Mouse (Mus musculus): ENCODE data around the gene Trim80. TPM values are rescaled to one million over a fixed set of nuclear protein-coding genes. Genes with fewer than 3 reads are reported as not detected.
A peak's percentile ranks its signal among the peaks of the same experiment; 100 is the strongest.
"Not testable (repeated sequence)": the region's sequence is repeated elsewhere in the genome, so short reads cannot be mapped to it uniquely, and the experiment has no call there.

The Trim80 gene
- polyA plus RNA-seq, 1 experiment: 0.28 TPM

DNA sequence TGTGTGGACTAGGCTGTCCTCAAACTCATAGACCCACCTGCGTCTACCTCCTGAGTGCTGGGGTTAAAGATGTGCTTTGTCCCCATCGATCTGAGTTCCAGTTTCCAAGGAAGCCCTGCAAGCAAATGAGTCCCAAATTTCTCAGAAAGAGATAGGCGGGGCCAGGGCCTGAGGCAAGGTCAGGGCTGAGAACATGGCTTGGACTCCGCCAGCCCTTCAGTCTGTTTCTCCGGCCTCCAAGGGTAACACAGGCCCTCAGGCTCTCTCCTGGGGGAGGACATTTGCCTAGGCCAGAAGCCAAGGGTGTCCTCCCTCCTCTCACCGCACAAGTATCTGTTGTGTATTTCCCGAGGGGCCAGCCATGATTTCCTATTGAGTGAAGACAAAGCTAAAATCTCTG lies 31.8 kb downstream of the Trim80 start:
- H3K27ac ChIP-seq (ENCODE audit: insufficient read depth, low read depth, low read length): peak overlapping the region; percentile 76
- H3K36me3 ChIP-seq (ENCODE audit: control insufficient read depth, insufficient read depth, low read length): peaks cover 2% of the 10 kb centered on the region; the same call in 1 of the 2 replicates
- H3K4me1 ChIP-seq (ENCODE audit: control insufficient read depth, insufficient read depth, low read length): peaks cover 28% of the 10 kb centered on the region
- DNase-seq: peak; percentile 39
- TF ChIP-seq POLR2A (IDR thresholded peaks at IDR 0.05; ENCODE audit: low read depth, low read length) (no peak), CTCF (conservative IDR thresholded peaks at IDR 0.05; ENCODE audit: insufficient read depth, insufficient read length, low read depth, low read length) (no peak)
- H3K27me3 ChIP-seq (replicated peaks; ENCODE audit: control insufficient read depth, insufficient read depth, low read length): no peaks in the 10 kb centered on the region
- WGBS: 53% methylated on average over 7 of the region's 7 CpGs
- H3K4me3 ChIP-seq (ENCODE audit: insufficient read depth, low read depth, low read length): no peak overlapping the region

DNA sequence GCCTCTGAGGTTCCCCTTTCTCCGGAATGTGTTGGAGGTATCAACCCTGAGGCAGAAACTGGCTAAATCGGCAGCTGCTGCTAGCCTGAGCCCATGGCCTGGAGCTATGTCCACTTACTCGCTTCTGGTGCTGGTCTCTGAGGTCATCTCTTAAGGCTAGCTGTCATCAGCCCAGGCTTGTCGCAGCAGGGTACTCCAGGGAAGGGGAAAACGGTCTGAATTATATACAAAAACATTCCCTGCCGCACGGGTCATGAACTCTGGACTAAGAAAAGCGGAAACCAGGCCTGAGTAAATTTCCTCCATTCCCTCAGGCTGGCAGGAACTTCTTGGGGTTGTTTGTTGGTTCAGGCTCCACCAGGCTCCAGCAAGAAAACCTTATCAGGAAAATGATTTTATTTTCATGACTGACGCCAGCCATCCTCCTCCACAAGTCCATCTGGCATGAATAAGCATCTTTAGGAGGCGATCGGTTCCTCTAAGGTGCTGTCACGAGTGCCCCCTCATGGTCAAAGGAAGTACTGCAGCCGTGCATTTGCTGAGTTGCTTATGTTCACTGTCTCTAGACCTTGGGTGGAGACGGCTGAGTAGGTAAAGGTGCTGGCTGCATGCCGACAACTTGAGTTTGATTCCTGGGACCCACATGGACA lies 33.4 kb downstream of the Trim80 start:
- peaks cover 28% of the 10 kb centered on the region for H3K4me1 ChIP-seq (ENCODE audit: control insufficient read depth, insufficient read depth, low read length)
- TF ChIP-seq CTCF (conservative IDR thresholded peaks at IDR 0.05; ENCODE audit: insufficient read depth, insufficient read length, low read depth, low read length) (peak; percentile 99; the same call in 1 of the 2 replicates), POLR2A (IDR thresholded peaks at IDR 0.05; ENCODE audit: low read depth, low read length) (no peak)
- H3K36me3 ChIP-seq (ENCODE audit: control insufficient read depth, insufficient read depth, low read length): peaks cover 2% of the 10 kb centered on the region; the same call in 1 of the 2 replicates
- H3K27me3 ChIP-seq (replicated peaks; ENCODE audit: control insufficient read depth, insufficient read depth, low read length): no peaks in the 10 kb centered on the region
- H3K27ac ChIP-seq (ENCODE audit: insufficient read depth, low read depth, low read length): peak overlapping the region; percentile 89
- peak; percentile 97 for DNase-seq
- peak overlapping the region; percentile 1; the same call in 1 of the 2 replicates for H3K4me3 ChIP-seq (ENCODE audit: insufficient read depth, low read depth, low read length)
- WGBS: 12% methylated on average over 15 of the region's 15 CpGs

DNA sequence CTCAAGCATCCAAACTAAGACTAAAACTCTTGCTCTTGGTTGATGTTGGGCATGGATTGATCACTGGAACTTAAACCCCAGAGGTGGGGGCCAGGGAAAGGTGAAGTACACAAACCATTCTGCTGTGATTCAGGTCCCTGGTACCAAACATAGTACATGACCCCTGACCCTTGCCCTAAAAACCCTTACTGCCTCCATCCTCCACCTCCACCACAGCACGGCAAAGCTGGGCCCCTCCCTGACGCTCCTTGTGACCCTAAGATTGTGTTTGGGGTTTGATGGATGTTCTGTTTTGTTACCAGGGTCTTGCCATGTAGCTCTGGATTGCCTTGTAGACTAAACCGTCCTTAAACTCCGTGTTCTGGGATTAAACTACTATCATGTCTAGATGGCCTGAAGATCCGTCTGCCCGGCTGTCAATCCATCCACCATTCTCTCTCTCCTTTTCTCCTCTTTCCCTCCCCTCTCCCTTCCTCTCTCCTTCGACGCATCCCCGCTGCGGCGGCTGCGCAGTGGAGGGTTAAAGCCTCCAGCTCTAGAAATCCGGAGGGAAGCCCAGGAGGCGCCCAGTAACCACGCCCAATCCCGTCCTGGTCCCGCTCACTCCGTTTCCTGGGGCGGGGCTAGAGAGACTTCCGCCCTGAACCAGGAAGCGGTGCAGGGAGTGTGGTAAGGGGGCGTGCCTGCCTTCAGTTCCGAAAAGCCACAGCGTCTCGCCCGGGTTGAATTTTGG lies 34.8 kb downstream of the Trim80 start, which contains the start of gene Armc7:
Gene Armc7 (plus strand): TSS at position 643 of the 733 bp plus-strand sequence.
- peaks cover 2% of the 10 kb centered on the region; the same call in 1 of the 2 replicates for H3K36me3 ChIP-seq (ENCODE audit: control insufficient read depth, insufficient read depth, low read length)

GRCm38 (mm10) chr11:115475758-115476237 lies 35.5 kb downstream of the Trim80 start:
- H3K27me3 ChIP-seq (replicated peaks; ENCODE audit: control insufficient read depth, insufficient read depth, low read length): no peaks in the 10 kb centered on the region
- no peak for DNase-seq
- peaks cover 28% of the 10 kb centered on the region for H3K4me1 ChIP-seq (ENCODE audit: control insufficient read depth, insufficient read depth, low read length)
- 4% methylated on average over 28 of the region's 28 CpGs for WGBS
- TF ChIP-seq CTCF (conservative IDR thresholded peaks at IDR 0.05; ENCODE audit: insufficient read depth, insufficient read length, low read depth, low read length) (no peak), POLR2A (IDR thresholded peaks at IDR 0.05; ENCODE audit: low read depth, low read length) (no peak)
- H3K36me3 ChIP-seq (ENCODE audit: control insufficient read depth, insufficient read depth, low read length): no peaks in the 10 kb centered on the region
- peak overlapping the region; percentile 85 for H3K4me3 ChIP-seq (ENCODE audit: insufficient read depth, low read depth, low read length)
- H3K27ac ChIP-seq (ENCODE audit: insufficient read depth, low read depth, low read length): no peak overlapping the region

More for the DNA sequence above, 34.8 kb downstream of the Trim80 start, which contains the start of gene Armc7:
- peaks cover 28% of the 10 kb centered on the region for H3K4me1 ChIP-seq (ENCODE audit: control insufficient read depth, insufficient read depth, low read length)
- H3K4me3 ChIP-seq (ENCODE audit: insufficient read depth, low read depth, low read length): peak within 1 kb of the TSS; percentile 85
- H3K27ac ChIP-seq (ENCODE audit: insufficient read depth, low read depth, low read length): peak within 1 kb of the TSS; percentile 89
- TF ChIP-seq POLR2A (IDR thresholded peaks at IDR 0.05; ENCODE audit: low read depth, low read length) (peak; percentile 27), CTCF (conservative IDR thresholded peaks at IDR 0.05; ENCODE audit: insufficient read depth, insufficient read length, low read depth, low read length) (no peak)
- H3K27me3 ChIP-seq (replicated peaks; ENCODE audit: control insufficient read depth, insufficient read depth, low read length): no peaks in the 10 kb centered on the region
- DNase-seq: peak; percentile 97
- WGBS: under 1% methylated on average over 26 of the region's 26 CpGs

- not testable (repeated sequence) for H3K4me3 ChIP-seq (ENCODE audit: insufficient read depth, low read depth, low read length); H3K27ac ChIP-seq (ENCODE audit: insufficient read depth, low read depth, low read length); DNase-seq; H3K27me3 ChIP-seq (replicated peaks; ENCODE audit: control insufficient read depth, insufficient read depth, low read length); H3K36me3 ChIP-seq (ENCODE audit: control insufficient read depth, insufficient read depth, low read length)
- peaks cover 28% of the 10 kb centered on the region for H3K4me1 ChIP-seq (ENCODE audit: control insufficient read depth, insufficient read depth, low read length)
- WGBS: 79% methylated on average over 4 of the region's 4 CpGs
These were observed 36.3 kb downstream of the Trim80 start for GRCm38 (mm10) chr11:115476630-115477029.

DNA sequence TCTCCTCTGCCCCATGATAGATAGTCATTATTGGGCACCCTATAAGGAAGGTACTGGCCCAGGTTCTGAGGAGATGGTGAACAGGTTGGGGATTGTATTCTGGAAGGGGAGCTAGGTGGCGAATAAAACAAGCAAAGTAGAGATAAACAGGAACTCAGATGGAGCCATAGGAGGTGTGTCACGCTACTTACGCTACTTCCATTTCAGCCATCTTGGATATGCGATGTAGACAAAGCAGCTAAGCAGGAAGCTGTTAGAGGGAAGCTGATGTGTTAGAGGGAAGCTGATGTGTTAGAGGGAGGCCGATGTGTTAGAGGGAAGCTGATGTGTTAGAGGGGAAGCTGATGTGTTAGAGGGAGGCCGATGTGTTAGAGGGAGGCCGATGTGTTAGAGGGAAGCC lies 37.0 kb downstream of the Trim80 start:
- not testable (repeated sequence) for DNase-seq; H3K27me3 ChIP-seq (replicated peaks; ENCODE audit: control insufficient read depth, insufficient read depth, low read length); H3K27ac ChIP-seq (ENCODE audit: insufficient read depth, low read depth, low read length); H3K36me3 ChIP-seq (ENCODE audit: control insufficient read depth, insufficient read depth, low read length); H3K4me3 ChIP-seq (ENCODE audit: insufficient read depth, low read depth, low read length)
- peaks cover 21% of the 10 kb centered on the region for H3K4me1 ChIP-seq (ENCODE audit: control insufficient read depth, insufficient read depth, low read length)
- 82% methylated on average over 7 of the region's 7 CpGs for WGBS

- WGBS: 83% methylated on average over 9 of the region's 9 CpGs
These were observed 38.1 kb downstream of the Trim80 start for GRCm38 (mm10) chr11:115478296-115478938.

More at GRCm38 (mm10) chr11:115478296-115478938, 38.1 kb downstream of the Trim80 start:
- no peak overlapping the region for H3K4me3 ChIP-seq (ENCODE audit: insufficient read depth, low read depth, low read length)
- no peak overlapping the region for H3K27ac ChIP-seq (ENCODE audit: insufficient read depth, low read depth, low read length)
- H3K4me1 ChIP-seq (ENCODE audit: control insufficient read depth, insufficient read depth, low read length): peaks cover 11% of the 10 kb centered on the region
- no peaks in the 10 kb centered on the region for H3K27me3 ChIP-seq (replicated peaks; ENCODE audit: control insufficient read depth, insufficient read depth, low read length)
- TF ChIP-seq POLR2A (IDR thresholded peaks at IDR 0.05; ENCODE audit: low read depth, low read length): no peak
- no peaks in the 10 kb centered on the region for H3K36me3 ChIP-seq (ENCODE audit: control insufficient read depth, insufficient read depth, low read length)
- DNase-seq: no peak
